Mouse (Mus musculus): Measurements from ENCODE around the gene Igsf11.

DNA sequence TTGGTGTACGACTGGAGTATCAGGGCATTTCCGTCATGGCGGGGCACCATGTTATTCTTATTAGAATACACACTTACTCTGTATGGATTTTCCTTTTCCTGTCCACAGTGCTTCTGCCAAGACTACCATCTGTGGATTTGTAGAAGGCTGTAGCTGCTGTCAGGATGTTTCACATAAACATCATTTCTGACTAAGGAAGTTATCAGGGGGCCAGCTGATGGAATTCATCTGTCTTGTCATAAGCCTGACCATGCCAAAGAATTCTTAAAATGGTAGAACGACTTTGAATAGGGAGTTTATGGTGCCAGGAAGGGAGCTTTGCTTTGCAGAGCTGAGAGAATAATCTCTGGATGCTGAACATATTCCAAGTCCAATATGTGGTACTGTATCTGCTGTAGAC is 19.2 kb upstream of the Igsf11 start:
- TF ChIP-seq USF1 (IDR thresholded peaks at IDR 0.05; ENCODE audit: low read depth) (no peak), MYOG (IDR thresholded peaks at IDR 0.05; ENCODE audit: control insufficient read depth in 1 of 3, insufficient read depth in 1 of 3, insufficient read length in 2 of 3, low read depth in 2 of 3) (no peak), POLR2A (IDR thresholded peaks at IDR 0.05; ENCODE audit: insufficient read length, low read depth) (no peak), MAX (IDR thresholded peaks at IDR 0.05; ENCODE audit: low read depth) (no peak), CEBPB (IDR thresholded peaks at IDR 0.05; ENCODE audit: insufficient read depth, poor library complexity, severe bottlenecking) (no peak), TCF12 (IDR thresholded peaks at IDR 0.05; ENCODE audit: insufficient read depth, poor library complexity, severe bottlenecking) (no peak), SRF (IDR thresholded peaks at IDR 0.05; ENCODE audit: control insufficient read depth, insufficient read length, low read depth) (no peak), POLR2AphosphoS2 (IDR thresholded peaks at IDR 0.05; ENCODE audit: insufficient read length, low read depth) (no peak), E2F4 (IDR thresholded peaks at IDR 0.05; ENCODE audit: insufficient read depth) (no peak), MYOD1 (IDR thresholded peaks at IDR 0.05; ENCODE audit: control insufficient read depth in 1 of 3, insufficient read length in 2 of 3, low read depth in 2 of 3) (no peak)
